Mouse (Mus musculus): ENCODE results near the gene Bach2. TPM values are rescaled to one million over a fixed set of nuclear protein-coding genes. Genes with fewer than 3 reads are reported as not detected.

Bach2 gene
- polyA plus RNA-seq, 1 experiment from 2014 or later = 6.7 TPM

DNA sequence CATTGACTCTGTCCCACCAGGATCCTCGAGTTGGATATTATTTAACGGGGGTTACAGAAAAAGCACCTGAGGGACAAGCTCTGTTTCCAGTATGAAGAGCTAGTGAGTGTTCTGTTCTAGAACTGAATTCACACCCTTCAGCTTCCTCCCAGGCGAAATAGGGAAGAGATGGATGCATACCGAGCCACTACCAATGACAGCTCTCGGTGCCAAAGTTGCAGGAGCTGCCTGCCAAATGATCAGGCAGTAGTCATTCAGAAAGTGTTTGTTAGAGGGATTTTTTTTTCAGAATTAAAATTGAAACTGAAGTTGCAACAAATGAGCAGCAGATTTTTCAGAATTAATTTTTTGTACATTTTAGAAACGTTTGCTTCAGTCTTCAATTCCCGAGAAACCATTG is 223.4 kb downstream of the Bach2 start:
- Histone ChIP-seq H3K4me2 (ENCODE audit: low read length) (no peak overlapping the region), H3K4me1 (replicated peaks; ENCODE audit: control insufficient read depth, insufficient read depth, low read length) (no peaks in the 10 kb centered on the region), H3K9me3 (ENCODE audit: control insufficient read depth, low read length) (0 out of 2 replicates have a peak, but pooled peaks cover 3% of the 10 kb centered on the region), H3K9ac (ENCODE audit: low read length) (no peak overlapping the region), H3K4me3 (ENCODE audit: low read depth, low read length) (no peak overlapping the region), H3K27ac (ENCODE audit: low read depth) (no peak overlapping the region), H3K27me3 (replicated peaks; ENCODE audit: control insufficient read depth, insufficient read depth, low read length) (no peaks in the 10 kb centered on the region), H3K36me3 (ENCODE audit: control insufficient read depth, insufficient read depth, low read length) (no peaks in the 10 kb centered on the region)
- ATAC-seq (replicated peaks; ENCODE audit: low FRiP score, low TSS enrichment, low read depth) (no peak), DNase-seq (ENCODE audit: low spot score) (no peak)
- WGBS = 89% methylated on average over 7 of the region's 7 CpGs

DNA sequence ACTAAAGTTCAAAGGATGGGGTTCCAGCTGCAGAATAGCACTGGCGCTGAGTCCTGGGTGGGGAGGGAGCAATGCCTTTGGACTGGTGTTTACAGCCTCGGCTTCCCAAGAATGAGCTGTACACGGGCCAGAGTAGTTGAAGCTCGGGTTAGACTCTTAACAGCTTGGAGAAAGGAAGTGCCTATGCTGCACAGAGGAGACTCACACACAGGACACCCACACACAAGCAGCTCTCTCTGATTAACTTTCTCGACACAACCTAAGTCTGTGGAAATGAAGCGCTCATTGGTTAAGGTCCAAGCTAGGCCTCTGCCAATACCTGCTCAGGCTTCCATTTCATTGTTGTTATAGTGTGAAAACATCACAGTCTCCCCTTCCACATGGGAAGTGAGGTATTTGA is 224.5 kb downstream of the Bach2 start:
- Histone ChIP-seq H3K36me3 (ENCODE audit: control insufficient read depth, insufficient read depth, low read length) (no peaks in the 10 kb centered on the region), H3K27ac (ENCODE audit: low read depth) (no peak overlapping the region), H3K9me3 (ENCODE audit: control insufficient read depth, low read length) (0 out of 2 replicates have a peak, but pooled peaks cover 2% of the 10 kb centered on the region), H3K27me3 (replicated peaks; ENCODE audit: control insufficient read depth, insufficient read depth, low read length) (no peaks in the 10 kb centered on the region), H3K4me1 (replicated peaks; ENCODE audit: control insufficient read depth, insufficient read depth, low read length) (no peaks in the 10 kb centered on the region), H3K9ac (ENCODE audit: low read length) (no peak overlapping the region), H3K4me2 (ENCODE audit: low read length) (no peak overlapping the region), H3K4me3 (ENCODE audit: low read depth, low read length) (no peak overlapping the region)
- DNase-seq (ENCODE audit: low spot score) = no peak
- ATAC-seq (replicated peaks; ENCODE audit: low FRiP score, low TSS enrichment, low read depth) = no peak
- WGBS = 83% methylated on average over 6 of the region's 6 CpGs

DNA sequence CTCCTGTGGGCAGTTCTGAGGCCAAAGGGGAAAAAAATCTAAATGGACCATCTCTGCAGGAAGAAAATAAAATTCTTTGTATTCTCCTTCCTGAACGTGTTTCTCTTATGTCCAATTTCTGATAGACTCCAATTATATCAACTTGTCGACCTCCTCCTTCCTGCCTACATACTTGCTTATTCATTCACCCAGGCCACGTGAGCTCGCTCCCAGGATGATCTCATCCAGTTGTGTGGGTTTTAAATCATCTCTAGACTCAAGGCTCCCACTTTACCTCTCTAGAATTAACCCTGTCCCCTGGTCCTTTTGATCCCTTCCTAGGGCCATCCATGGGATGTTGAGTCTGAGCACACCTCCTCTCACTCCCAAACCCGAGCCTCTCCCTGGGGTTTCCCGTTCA is 225.9 kb downstream of the Bach2 start:
- no peak for ATAC-seq (replicated peaks; ENCODE audit: low FRiP score, low TSS enrichment, low read depth)

DNA sequence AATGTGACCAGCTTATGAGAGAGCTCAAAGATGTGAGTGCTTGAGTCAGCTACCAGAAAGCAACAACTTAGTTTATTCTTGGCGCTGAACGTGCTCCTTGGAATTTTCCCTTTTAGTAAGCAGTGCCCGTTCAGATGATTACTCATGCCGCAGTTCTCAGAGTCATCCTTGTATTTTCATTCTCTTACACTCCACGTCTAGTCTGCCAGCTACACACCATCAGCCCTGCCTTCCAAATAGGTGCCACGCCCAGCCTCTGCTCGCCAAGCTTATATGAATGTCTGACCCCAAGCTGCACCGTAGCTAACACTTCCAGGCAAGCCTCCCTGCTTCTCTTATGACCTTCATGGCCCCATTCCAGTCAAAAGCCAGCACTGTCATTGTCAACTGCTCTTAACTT is 227.4 kb downstream of the Bach2 start:
- no peaks in the 10 kb centered on the region for H3K36me3 ChIP-seq (ENCODE audit: control insufficient read depth, insufficient read depth, low read length)
- H3K4me1 ChIP-seq (replicated peaks; ENCODE audit: control insufficient read depth, insufficient read depth, low read length) = no peaks in the 10 kb centered on the region
- WGBS = 71% methylated on average over 8 of the region's 8 CpGs

More for the DNA sequence above, 225.9 kb downstream of the Bach2 start:
- DNase-seq (ENCODE audit: low spot score) = no peak
- H3K27me3 ChIP-seq (replicated peaks; ENCODE audit: control insufficient read depth, insufficient read depth, low read length) = no peaks in the 10 kb centered on the region
- H3K4me1 ChIP-seq (replicated peaks; ENCODE audit: control insufficient read depth, insufficient read depth, low read length) = no peaks in the 10 kb centered on the region
- no peak overlapping the region for H3K4me2 ChIP-seq (ENCODE audit: low read length)
- peaks cover 2% of the 10 kb centered on the region; the same call in 1 of the 2 replicates for H3K9me3 ChIP-seq (ENCODE audit: control insufficient read depth, low read length)
- no peak overlapping the region for H3K4me3 ChIP-seq (ENCODE audit: low read depth, low read length)
- WGBS = 55% methylated on average over 6 of the region's 6 CpGs
- no peak overlapping the region for H3K9ac ChIP-seq (ENCODE audit: low read length)
- H3K36me3 ChIP-seq (ENCODE audit: control insufficient read depth, insufficient read depth, low read length) = no peaks in the 10 kb centered on the region
- H3K27ac ChIP-seq (ENCODE audit: low read depth) = no peak overlapping the region

DNA sequence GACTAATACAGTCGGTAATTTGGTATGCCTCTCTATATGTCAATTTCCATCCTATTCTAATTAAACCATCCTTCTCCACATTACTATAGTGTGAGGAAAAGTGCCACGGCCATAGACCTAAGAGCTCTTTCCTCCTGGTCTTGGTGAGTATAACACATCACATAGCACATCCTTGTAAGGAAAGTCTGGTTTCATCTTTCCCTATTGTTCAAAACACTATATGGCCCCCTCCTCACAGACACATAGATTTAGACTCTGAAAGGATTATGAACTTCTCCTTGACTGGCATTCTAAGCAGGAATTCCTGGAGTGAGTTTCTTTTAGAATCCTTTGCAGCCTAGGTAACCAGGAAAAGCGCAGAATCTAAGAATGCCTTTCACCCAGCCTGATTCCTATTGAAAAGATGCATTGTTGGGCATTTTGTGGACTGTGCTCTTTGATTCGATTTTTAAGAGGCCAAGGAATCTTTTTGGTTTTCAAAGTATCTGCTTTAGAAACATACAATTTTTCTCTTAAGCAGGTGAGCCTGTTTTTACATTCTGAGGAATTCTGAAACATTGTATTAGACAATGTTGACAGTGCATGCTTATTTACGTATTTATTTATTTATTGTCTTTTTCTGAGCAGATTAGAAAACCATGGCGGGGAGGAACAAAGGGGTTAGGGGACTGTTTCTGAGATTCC is 239.5 kb downstream of the Bach2 start:
- Histone ChIP-seq H3K9ac (ENCODE audit: low read length) (no peak overlapping the region), H3K4me3 (ENCODE audit: low read depth, low read length) (no peak overlapping the region), H3K27ac (ENCODE audit: low read depth) (no peak overlapping the region), H3K9me3 (ENCODE audit: control insufficient read depth, low read length) (no peaks in the 10 kb centered on the region), H3K4me2 (ENCODE audit: low read length) (no peak overlapping the region), H3K27me3 (replicated peaks; ENCODE audit: control insufficient read depth, insufficient read depth, low read length) (no peaks in the 10 kb centered on the region), H3K36me3 (ENCODE audit: control insufficient read depth, insufficient read depth, low read length) (no peaks in the 10 kb centered on the region), H3K4me1 (replicated peaks; ENCODE audit: control insufficient read depth, insufficient read depth, low read length) (peaks cover 8% of the 10 kb centered on the region; the same call in 1 of the 2 replicates)
- DNase-seq (ENCODE audit: low spot score) (no peak), ATAC-seq (replicated peaks; ENCODE audit: low FRiP score, low TSS enrichment, low read depth) (no peak)
- WGBS = 83% methylated on average over 6 of the region's 6 CpGs

More for the DNA sequence above, 227.4 kb downstream of the Bach2 start:
- Histone ChIP-seq H3K9ac (ENCODE audit: low read length) (no peak overlapping the region), H3K4me2 (ENCODE audit: low read length) (no peak overlapping the region), H3K4me3 (ENCODE audit: low read depth, low read length) (no peak overlapping the region), H3K27ac (ENCODE audit: low read depth) (no peak overlapping the region), H3K9me3 (ENCODE audit: control insufficient read depth, low read length) (peaks cover 4% of the 10 kb centered on the region; the same call in 1 of the 2 replicates), H3K27me3 (replicated peaks; ENCODE audit: control insufficient read depth, insufficient read depth, low read length) (no peaks in the 10 kb centered on the region)
- ATAC-seq (replicated peaks; ENCODE audit: low FRiP score, low TSS enrichment, low read depth) = no peak
- no peak for DNase-seq (ENCODE audit: low spot score)

DNA sequence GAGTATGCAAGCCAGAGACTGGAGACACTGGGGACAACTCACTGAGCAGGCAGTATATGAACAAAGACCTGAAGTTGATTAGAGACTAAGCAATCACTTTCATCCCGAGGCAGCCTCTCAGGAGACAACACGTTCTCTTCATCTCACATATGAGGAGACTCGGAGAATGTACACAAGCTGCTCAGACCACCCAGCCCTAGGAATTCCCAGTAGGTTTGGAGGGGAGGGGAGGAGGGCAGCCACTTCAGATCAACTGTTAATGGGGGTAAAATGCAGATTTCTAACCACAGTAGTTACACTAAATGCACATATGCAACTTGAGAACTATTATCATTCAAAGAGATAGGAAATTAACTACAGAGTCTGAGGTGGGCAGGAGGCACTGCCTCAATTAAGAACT is 240.6 kb downstream of the Bach2 start:
- no peaks in the 10 kb centered on the region for H3K9me3 ChIP-seq (ENCODE audit: control insufficient read depth, low read length)
- ATAC-seq (replicated peaks; ENCODE audit: low FRiP score, low TSS enrichment, low read depth) (no peak), DNase-seq (ENCODE audit: low spot score) (no peak)
- H3K4me2 ChIP-seq (ENCODE audit: low read length) = no peak overlapping the region
- no peaks in the 10 kb centered on the region for H3K27me3 ChIP-seq (replicated peaks; ENCODE audit: control insufficient read depth, insufficient read depth, low read length)
- WGBS = 44% methylated on average over 3 of the region's 3 CpGs
- H3K27ac ChIP-seq (ENCODE audit: low read depth) = no peak overlapping the region
- H3K4me1 ChIP-seq (replicated peaks; ENCODE audit: control insufficient read depth, insufficient read depth, low read length) = peaks cover 8% of the 10 kb centered on the region; the same call in 1 of the 2 replicates
- no peak overlapping the region for H3K9ac ChIP-seq (ENCODE audit: low read length)
- H3K36me3 ChIP-seq (ENCODE audit: control insufficient read depth, insufficient read depth, low read length) = no peaks in the 10 kb centered on the region
- no peak overlapping the region for H3K4me3 ChIP-seq (ENCODE audit: low read depth, low read length)

DNA sequence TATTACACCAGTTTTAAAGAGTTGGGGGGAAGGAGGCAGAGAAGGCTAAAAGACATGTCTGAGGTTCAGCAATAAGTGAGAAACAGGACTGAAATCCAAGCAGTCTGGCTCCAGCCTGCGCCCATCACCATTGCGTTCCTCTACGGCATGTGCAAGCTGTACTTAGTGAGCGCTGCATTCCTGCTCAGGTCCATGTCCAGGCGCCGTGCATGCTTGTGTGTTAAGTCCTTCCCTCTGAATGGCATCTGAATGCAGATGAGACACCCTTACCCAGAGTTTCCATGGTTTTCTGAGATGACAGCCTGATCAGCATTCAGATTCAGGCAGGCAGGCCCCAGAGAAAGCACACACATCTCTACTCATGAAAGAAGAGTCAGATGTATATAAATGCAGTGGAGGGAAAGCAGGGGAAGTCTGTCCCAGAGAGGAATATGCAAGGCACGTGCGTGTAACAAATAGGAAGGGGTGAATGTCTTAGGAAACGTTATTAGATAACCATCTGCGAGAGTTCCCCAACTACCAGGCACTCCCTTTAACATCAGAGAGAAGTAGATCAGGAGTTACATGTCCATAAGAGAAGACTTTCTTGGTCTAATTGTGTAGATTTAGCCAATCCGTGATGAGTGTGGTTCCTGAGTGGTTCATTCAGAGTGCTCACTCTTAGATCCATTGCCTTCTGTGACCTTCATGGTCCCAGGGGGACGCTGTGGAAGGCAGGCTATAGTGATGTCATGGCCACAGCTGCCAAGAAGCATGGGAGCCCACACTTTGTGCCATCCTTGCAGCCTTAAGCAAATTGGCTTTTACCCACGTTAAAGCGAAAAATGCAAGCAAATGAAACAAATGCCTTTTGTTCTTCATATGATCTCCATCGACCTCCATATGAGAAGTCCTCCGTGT is 241.4 kb downstream of the Bach2 start:
- 83% methylated on average over 16 of the region's 16 CpGs for WGBS
- no peak overlapping the region for H3K9ac ChIP-seq (ENCODE audit: low read length)

DNA sequence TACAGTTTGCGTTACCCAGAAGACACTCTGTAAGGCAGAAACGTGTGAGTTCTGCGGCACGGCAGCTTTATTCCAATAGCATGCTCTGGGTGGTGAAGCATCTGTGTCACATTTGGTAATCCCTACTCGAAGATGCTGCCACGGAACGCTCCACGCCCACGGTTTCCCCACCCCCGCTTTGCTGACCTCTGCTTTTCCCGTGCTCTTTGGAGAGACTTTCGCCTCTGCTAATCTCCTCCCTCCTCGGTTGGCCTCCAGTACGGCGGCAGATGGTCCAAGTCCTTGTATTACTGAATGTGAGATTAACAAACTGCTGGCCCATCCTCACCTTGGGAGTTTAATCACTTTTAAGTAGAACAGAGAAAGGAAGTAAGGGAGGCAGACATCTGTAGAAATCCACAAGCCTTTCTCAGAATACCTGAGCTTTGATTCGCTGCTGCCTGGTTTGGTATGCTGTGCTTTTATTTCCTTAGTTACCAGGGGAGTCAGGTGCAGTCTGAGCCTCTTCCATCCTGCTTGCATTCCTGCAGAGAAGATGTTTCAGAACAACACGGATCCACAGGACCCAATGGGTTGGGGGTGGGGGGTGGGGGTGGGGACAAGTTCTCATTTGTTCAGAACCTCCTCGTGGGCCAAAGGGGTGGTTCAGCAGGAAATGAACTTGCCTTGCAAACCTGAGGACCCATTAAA is 242.9 kb downstream of the Bach2 start:
- no peak overlapping the region for H3K4me3 ChIP-seq (ENCODE audit: low read depth, low read length)
- H3K4me2 ChIP-seq (ENCODE audit: low read length) = 0 out of 2 replicates have a peak overlapping the region, but pooled peaks have one; percentile 7
- no peaks in the 10 kb centered on the region for H3K9me3 ChIP-seq (ENCODE audit: control insufficient read depth, low read length)
- WGBS = 25% methylated on average over 18 of the region's 18 CpGs
- H3K4me1 ChIP-seq (replicated peaks; ENCODE audit: control insufficient read depth, insufficient read depth, low read length) = peaks cover 8% of the 10 kb centered on the region
- no peak overlapping the region for H3K27ac ChIP-seq (ENCODE audit: low read depth)
- no peak overlapping the region for H3K9ac ChIP-seq (ENCODE audit: low read length)
- ATAC-seq (replicated peaks; ENCODE audit: low FRiP score, low TSS enrichment, low read depth) (0 out of 2 replicates have a peak, but pooled peaks have one; percentile 50), DNase-seq (ENCODE audit: low spot score) (peak; percentile 58)
- H3K27me3 ChIP-seq (replicated peaks; ENCODE audit: control insufficient read depth, insufficient read depth, low read length) = no peaks in the 10 kb centered on the region
- H3K36me3 ChIP-seq (ENCODE audit: control insufficient read depth, insufficient read depth, low read length) = no peaks in the 10 kb centered on the region

More for the DNA sequence above, 241.4 kb downstream of the Bach2 start:
- ATAC-seq (replicated peaks; ENCODE audit: low FRiP score, low TSS enrichment, low read depth) (no peak), DNase-seq (ENCODE audit: low spot score) (no peak)
- Histone ChIP-seq H3K9me3 (ENCODE audit: control insufficient read depth, low read length) (no peaks in the 10 kb centered on the region), H3K27me3 (replicated peaks; ENCODE audit: control insufficient read depth, insufficient read depth, low read length) (no peaks in the 10 kb centered on the region), H3K4me2 (ENCODE audit: low read length) (no peak overlapping the region), H3K4me3 (ENCODE audit: low read depth, low read length) (no peak overlapping the region), H3K4me1 (replicated peaks; ENCODE audit: control insufficient read depth, insufficient read depth, low read length) (peaks cover 8% of the 10 kb centered on the region; the same call in 1 of the 2 replicates), H3K27ac (ENCODE audit: low read depth) (no peak overlapping the region), H3K36me3 (ENCODE audit: control insufficient read depth, insufficient read depth, low read length) (no peaks in the 10 kb centered on the region)

Measured in intestine, embryonic 14.5 days (tissue).